Mouse (Mus musculus) heart, adult 2 months (tissue): ENCODE results near the gene Slc12a8.

Experiments used
- CTCF ChIP-seq: fragments of 200-600 bp; IDR thresholded peaks from 2 replicates; pipeline ENCODE4 v1.8.1; 2022; ENCODE audit warnings: antibody characterized with exemption, mild to moderate bottlenecking, moderate library complexity
- POLR2A ChIP-seq: fragments of 200-500 bp; IDR thresholded peaks from 2 replicates; pipeline ENCODE4 v1.6.1; 2011; ENCODE audit warnings: mild to moderate bottlenecking, low read depth, low read length, control low read depth; ENCODE audit not compliant: insufficient read depth

DNA sequence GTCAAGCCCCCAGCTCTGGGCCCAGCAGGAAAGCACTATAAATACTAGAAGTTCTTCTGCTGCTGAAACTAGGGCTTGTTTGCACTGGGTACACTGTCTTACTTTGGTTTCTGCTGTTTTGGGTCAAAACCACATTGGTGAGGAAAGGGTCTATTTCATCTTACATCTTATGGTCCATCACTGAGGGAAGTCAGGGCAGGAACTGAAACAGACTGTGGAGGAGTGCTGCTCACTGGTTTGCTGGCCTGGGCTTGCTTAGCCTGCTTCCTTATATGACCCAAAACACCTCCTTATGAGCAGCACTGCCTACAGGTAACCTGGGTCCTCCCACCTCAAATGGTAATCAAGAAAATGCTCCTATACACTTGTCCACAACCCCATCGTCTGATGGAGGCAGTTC is 176.4 kb downstream of the Slc12a8 start:
- TF ChIP-seq CTCF (no peak), POLR2A (no peak)
